Mouse (Mus musculus): ENCODE measurements at regions not wholly inside any gene's neighbourhood (a gene's known extent, or its start where the extent isn't known, plus 50 kb on each side); places are given as distances from the start of the nearest gene placed in this dataset.

GRCm38 (mm10) chr3:128575339-128576129 is 624.1 kb upstream of the Pitx2 start:
- TF ChIP-seq EP300 (IDR thresholded peaks at IDR 0.05) (no peak), CTCF (IDR thresholded peaks at IDR 0.05) (no peak)
- Histone ChIP-seq H3K27me3 (replicated peaks; ENCODE audit: insufficient read depth, low read length) (no peaks in the 10 kb centered on the region), H3K4me3 (ENCODE audit: low read depth, low read length) (no peak overlapping the region), H3K9me3 (ENCODE audit: low read length) (no peaks in the 10 kb centered on the region), H3K9ac (replicated peaks; ENCODE audit: low read depth) (no peak overlapping the region), H3K27ac (ENCODE audit: low read length) (no peak overlapping the region), H3K36me3 (ENCODE audit: insufficient read depth, low read length) (no peaks in the 10 kb centered on the region), H3K4me1 (ENCODE audit: insufficient read depth, low read depth, low read length) (no peaks in the 10 kb centered on the region), H3K4me2 (replicated peaks; ENCODE audit: low read depth, low read length) (no peak overlapping the region)
- DNase-seq (ENCODE audit: low spot score) (no peak), ATAC-seq (no peak)
- 51% methylated on average over 2 of the region's 2 CpGs for WGBS

DNA sequence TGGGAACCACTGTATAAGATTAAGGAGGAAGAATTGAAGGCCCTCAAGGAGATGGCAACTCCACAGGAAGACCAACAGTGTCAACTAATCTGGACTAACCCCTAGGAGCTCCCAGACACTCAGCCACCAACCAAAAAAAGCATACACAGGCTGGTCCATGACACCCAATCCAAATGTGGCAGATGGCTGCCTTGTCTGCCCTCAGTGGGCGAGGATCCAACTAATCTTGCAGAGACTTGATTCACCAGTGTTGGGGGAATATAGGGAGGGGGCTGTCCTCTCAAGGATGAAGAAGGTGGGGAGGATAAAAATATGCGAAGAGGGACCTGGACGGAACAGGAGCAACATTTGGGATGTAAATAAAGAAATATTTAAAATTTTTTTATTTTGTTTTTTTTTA is 629.1 kb upstream of the Pitx2 start:
- no peak overlapping the region for H3K4me2 ChIP-seq (replicated peaks; ENCODE audit: low read depth, low read length)
- no peak for ATAC-seq

GRCm38 (mm10) chr3:128565386-128565785 is 634.3 kb upstream of the Pitx2 start:
- no peaks in the 10 kb centered on the region for H3K36me3 ChIP-seq (ENCODE audit: insufficient read depth, low read length)
- DNase-seq (ENCODE audit: low spot score): peak; percentile 49
- ATAC-seq: no peak
- TF ChIP-seq EP300 (IDR thresholded peaks at IDR 0.05) (peak; percentile 61; the same call in 1 of the 2 replicates), CTCF (IDR thresholded peaks at IDR 0.05) (no peak)
- no peak overlapping the region for H3K4me2 ChIP-seq (replicated peaks; ENCODE audit: low read depth, low read length)
- no peaks in the 10 kb centered on the region for H3K27me3 ChIP-seq (replicated peaks; ENCODE audit: insufficient read depth, low read length)
- H3K4me3 ChIP-seq (ENCODE audit: low read depth, low read length): no peak overlapping the region
- H3K9me3 ChIP-seq (ENCODE audit: low read length): no peaks in the 10 kb centered on the region
- WGBS: 33% methylated on average over 8 of the region's 8 CpGs
- H3K27ac ChIP-seq (ENCODE audit: low read length): no peak overlapping the region
- no peaks in the 10 kb centered on the region for H3K4me1 ChIP-seq (ENCODE audit: insufficient read depth, low read depth, low read length)
- no peak overlapping the region for H3K9ac ChIP-seq (replicated peaks; ENCODE audit: low read depth)

More for the DNA sequence above, 629.1 kb upstream of the Pitx2 start:
- H3K27me3 ChIP-seq (replicated peaks; ENCODE audit: insufficient read depth, low read length): no peaks in the 10 kb centered on the region
- TF ChIP-seq CTCF (IDR thresholded peaks at IDR 0.05) (no peak), EP300 (IDR thresholded peaks at IDR 0.05) (no peak)
- no peaks in the 10 kb centered on the region for H3K9me3 ChIP-seq (ENCODE audit: low read length)
- 85% methylated on average over 3 of the region's 3 CpGs for whole genome bisulfite sequencing
- no peaks in the 10 kb centered on the region for H3K4me1 ChIP-seq (ENCODE audit: insufficient read depth, low read depth, low read length)
- H3K4me3 ChIP-seq (ENCODE audit: low read depth, low read length): no peak overlapping the region
- no peaks in the 10 kb centered on the region for H3K36me3 ChIP-seq (ENCODE audit: insufficient read depth, low read length)
- H3K9ac ChIP-seq (replicated peaks; ENCODE audit: low read depth): no peak overlapping the region
- no peak overlapping the region for H3K27ac ChIP-seq (ENCODE audit: low read length)
- DNase-seq (ENCODE audit: low spot score): no peak

DNA sequence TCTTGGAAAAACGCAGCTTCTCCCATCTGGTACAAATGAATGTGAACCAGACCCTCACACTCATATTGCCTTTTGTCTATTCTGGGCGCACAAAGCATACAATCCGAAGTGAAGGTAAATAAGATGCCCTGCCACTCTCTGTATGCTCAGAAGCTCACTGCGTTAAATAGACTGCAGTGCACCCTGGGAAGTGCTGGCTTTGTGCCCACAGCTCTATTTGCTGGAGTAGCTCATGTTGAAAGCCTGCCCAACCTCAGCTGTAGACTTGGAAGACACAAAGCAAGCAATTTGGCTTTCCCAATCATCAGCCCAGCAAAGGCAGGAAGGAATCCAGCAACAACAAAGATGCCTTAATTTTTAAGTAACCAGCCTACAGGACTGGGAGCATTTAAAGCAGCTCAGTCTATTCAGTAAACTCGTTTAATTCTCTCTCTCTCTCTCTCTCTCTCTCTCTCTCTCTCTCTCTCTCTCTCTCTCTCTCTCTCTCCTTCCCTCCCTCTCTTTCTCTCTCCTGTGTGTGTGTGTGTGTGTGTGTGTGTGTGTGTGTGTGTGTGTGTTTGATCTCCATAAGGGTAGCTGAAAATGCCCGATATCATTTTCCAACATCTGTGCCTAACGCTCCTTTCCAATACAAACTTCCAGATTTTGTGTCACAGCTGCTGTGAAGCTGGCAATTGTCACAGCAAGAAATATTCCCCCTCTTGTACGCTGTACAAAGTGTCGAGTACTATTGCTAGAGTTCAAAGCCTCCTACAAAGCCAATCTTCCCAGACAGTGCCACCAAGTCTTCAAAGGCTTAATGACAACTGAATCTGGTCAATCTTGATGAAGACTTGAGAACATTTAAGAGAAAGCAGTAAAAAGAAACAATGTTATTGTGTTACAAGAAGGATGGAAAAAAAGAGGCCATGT is 650.5 kb upstream of the Fam241a start:
- ATAC-seq (peak; percentile 43; the same call in 1 of the 2 replicates), DNase-seq (ENCODE audit: low spot score) (peak; percentile 72)
- H3K36me3 ChIP-seq (ENCODE audit: insufficient read depth, low read length): no peaks in the 10 kb centered on the region
- no peak overlapping the region for H3K4me2 ChIP-seq (replicated peaks; ENCODE audit: low read depth, low read length)
- H3K4me3 ChIP-seq (ENCODE audit: low read depth, low read length): no peak overlapping the region
- H3K9me3 ChIP-seq (ENCODE audit: low read length): no peaks in the 10 kb centered on the region
- 45% methylated on average over 9 of the region's 9 CpGs for WGBS
- H3K27ac ChIP-seq (ENCODE audit: low read length): no peak overlapping the region
- H3K27me3 ChIP-seq (replicated peaks; ENCODE audit: insufficient read depth, low read length): no peaks in the 10 kb centered on the region
- no peak overlapping the region for H3K9ac ChIP-seq (replicated peaks; ENCODE audit: low read depth)
- H3K4me1 ChIP-seq (ENCODE audit: insufficient read depth, low read depth, low read length): no peaks in the 10 kb centered on the region
- no peak for TF ChIP-seq CTCF (IDR thresholded peaks at IDR 0.05)
- TF ChIP-seq EP300 (IDR thresholded peaks at IDR 0.05): no peak

- DNase-seq (ENCODE audit: low spot score) (no peak), ATAC-seq (no peak)
- Histone ChIP-seq H3K9ac (replicated peaks; ENCODE audit: low read depth) (no peak overlapping the region), H3K27me3 (replicated peaks; ENCODE audit: insufficient read depth, low read length) (no peaks in the 10 kb centered on the region), H3K27ac (ENCODE audit: low read length) (no peak overlapping the region), H3K9me3 (ENCODE audit: low read length) (no peaks in the 10 kb centered on the region), H3K4me3 (ENCODE audit: low read depth, low read length) (no peak overlapping the region), H3K36me3 (ENCODE audit: insufficient read depth, low read length) (no peaks in the 10 kb centered on the region), H3K4me2 (replicated peaks; ENCODE audit: low read depth, low read length) (no peak overlapping the region), H3K4me1 (ENCODE audit: insufficient read depth, low read depth, low read length) (no peaks in the 10 kb centered on the region)
- TF ChIP-seq CTCF (IDR thresholded peaks at IDR 0.05): no peak
- TF ChIP-seq EP300 (IDR thresholded peaks at IDR 0.05): no peak
- 90% methylated on average over 4 of the region's 4 CpGs for WGBS
Measured at GRCm38 (mm10) chr3:128525427-128525826, 629.3 kb upstream of the Fam241a start.

GRCm38 (mm10) chr3:128520671-128521103 is 624.6 kb upstream of the Fam241a start:
- ATAC-seq (peak; percentile 71), DNase-seq (ENCODE audit: low spot score) (peak; percentile 59)
- TF ChIP-seq CTCF (IDR thresholded peaks at IDR 0.05): no peak
- Histone ChIP-seq H3K27me3 (replicated peaks; ENCODE audit: insufficient read depth, low read length) (no peaks in the 10 kb centered on the region), H3K9me3 (ENCODE audit: low read length) (no peaks in the 10 kb centered on the region), H3K4me2 (replicated peaks; ENCODE audit: low read depth, low read length) (no peak overlapping the region), H3K4me3 (ENCODE audit: low read depth, low read length) (no peak overlapping the region), H3K4me1 (ENCODE audit: insufficient read depth, low read depth, low read length) (no peaks in the 10 kb centered on the region), H3K9ac (replicated peaks; ENCODE audit: low read depth) (no peak overlapping the region), H3K27ac (ENCODE audit: low read length) (no peak overlapping the region), H3K36me3 (ENCODE audit: insufficient read depth, low read length) (no peaks in the 10 kb centered on the region)
- 46% methylated on average over 7 of the region's 7 CpGs for WGBS

Measured in lung, postnatal 0 days (tissue).